Comparison of ENCODE assay signal across 15 mouse cellular contexts in the genomic region with DNA sequence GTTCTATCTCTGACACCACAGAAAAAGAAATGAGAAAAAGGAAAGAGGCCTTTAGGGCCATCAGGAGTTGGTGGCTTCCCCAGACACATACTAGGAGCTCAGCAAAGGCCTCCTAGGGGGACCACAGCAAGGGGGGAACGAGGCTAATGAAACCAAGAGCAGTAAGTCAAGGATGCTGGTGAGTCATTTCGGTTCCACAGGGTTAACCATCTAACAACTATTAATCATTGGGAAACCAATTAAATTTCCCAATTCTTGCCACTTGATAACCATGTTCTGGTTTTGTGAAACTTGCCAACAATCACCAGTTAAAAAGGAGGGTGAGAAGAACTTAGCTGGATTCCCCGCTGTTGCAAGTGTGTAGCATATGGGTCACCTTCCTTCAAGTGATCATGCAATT.
"Had no signal": no experiment of that assay in that cellular context is flagged by ENCODE, and none has a peak within 500 bp of the region (broad histone marks: within the 10 kb centered on the region; RNA-seq: fewer than 3 reads in every experiment).

No protein-coding gene starts in this region.

- H3K4me2 ChIP-seq: limb, embryonic 12.5 days; liver, embryonic 13.5 days; neural tube, embryonic 13.5 days had no signal

- H3K36me3 ChIP-seq: limb, embryonic 12.5 days; liver, embryonic 13.5 days; midbrain, embryonic 10.5 days; neural tube, embryonic 13.5 days had no signal

- H3K4me3 ChIP-seq: limb, embryonic 12.5 days; liver, embryonic 13.5 days; midbrain, embryonic 10.5 days; neural tube, embryonic 13.5 days had no signal

- H3K27me3 ChIP-seq: limb, embryonic 12.5 days; liver, embryonic 13.5 days; neural tube, embryonic 13.5 days had no signal

- H3K4me1 ChIP-seq: limb, embryonic 12.5 days; liver, embryonic 13.5 days; midbrain, embryonic 10.5 days; neural tube, embryonic 13.5 days had no signal

- H3K27ac ChIP-seq: limb, embryonic 12.5 days; liver, embryonic 13.5 days; midbrain, embryonic 10.5 days; neural tube, embryonic 13.5 days had no signal

- H3K9me3 ChIP-seq: limb, embryonic 12.5 days; liver, embryonic 13.5 days; midbrain, embryonic 10.5 days; neural tube, embryonic 13.5 days had no signal

- H3K9ac ChIP-seq: limb, embryonic 12.5 days; liver, embryonic 13.5 days; liver, postnatal 0 days; neural tube, embryonic 13.5 days had no signal

- DNase-seq: kidney, adult 11 months; kidney, adult 9 months; kidney, postnatal 25 days; layer of hippocampus, adult 9-11 months; layer of hippocampus, postnatal 36 days; liver; liver, embryonic 13.5 days; liver, postnatal 0 days; lung, postnatal 36 days; midbrain, embryonic 14.5 days; right cerebral cortex, postnatal 25 days; thymus, postnatal 4 days had no signal

- ATAC-seq: liver, postnatal 0 days had no signal
